Mouse (Mus musculus) left cerebral cortex, adult 8-10 months (tissue): ENCODE data around the gene Gramd1b. TPM values are rescaled to one million over a fixed set of nuclear protein-coding genes. Genes with fewer than 3 reads are reported as not detected.
A peak's percentile ranks its signal among the peaks of the same experiment; 100 is the strongest.

Source experiments
- DNase-seq, 2 experiments: peaks; one replicate each; pipeline ENCODE4 v3.0.0; 2022; ENCODE audit warnings: low spot score in 2 of 2
- total RNA-seq, 4 experiments: library from RNA; stranded (reverse); gene quantifications; 2 replicates each; pipeline ENCODE4 v1.2.4; 2022

Gramd1b gene
- total RNA-seq, 4 experiments from 2014 or later: 125 to 138 (median 137) TPM

DNA sequence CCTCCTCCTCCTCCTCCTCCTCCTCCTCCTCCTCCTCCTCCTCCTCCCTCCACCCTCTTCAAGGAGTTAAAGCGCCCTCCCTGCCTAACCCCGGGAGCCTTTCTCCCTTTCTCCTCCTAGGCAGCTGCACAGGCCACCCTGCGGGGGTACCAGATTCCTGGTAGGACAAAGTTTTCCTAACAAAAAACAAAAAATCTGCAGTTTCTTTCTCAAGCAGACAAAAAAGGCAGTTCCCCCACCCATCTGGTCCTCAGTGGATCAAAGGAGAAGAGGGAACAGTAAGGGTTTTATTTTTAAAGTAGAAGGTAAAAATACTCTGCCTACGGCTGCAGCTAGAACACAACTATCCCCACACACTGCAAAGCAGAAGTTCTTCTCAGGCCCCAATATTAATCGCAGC, 156.2 kb downstream of the Gramd1b start:
- no peak for DNase-seq

GRCm38 (mm10) chr9:40374533-40374971, 156.6 kb downstream of the Gramd1b start:
- DNase-seq: no peak

DNA sequence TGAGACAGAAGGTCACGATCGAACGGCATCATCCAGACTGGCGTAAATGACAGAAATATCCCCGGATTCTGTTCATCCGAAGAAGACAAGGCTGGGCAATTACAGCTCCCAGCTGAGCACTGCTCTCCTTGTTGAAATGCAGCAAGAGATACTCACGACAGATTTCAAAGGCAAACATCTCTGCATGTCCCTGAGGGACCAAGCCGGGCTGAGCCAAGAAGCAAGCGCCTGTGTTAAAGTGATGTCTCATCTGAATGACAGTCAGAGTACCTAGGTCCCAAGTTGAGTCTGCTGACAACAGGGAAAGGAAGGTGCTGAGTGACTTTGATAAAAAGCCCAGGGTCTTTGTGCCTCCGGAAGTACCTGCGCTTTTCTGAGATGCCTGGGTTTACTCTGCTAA, 157.1 kb downstream of the Gramd1b start:
- no peak for DNase-seq

DNA sequence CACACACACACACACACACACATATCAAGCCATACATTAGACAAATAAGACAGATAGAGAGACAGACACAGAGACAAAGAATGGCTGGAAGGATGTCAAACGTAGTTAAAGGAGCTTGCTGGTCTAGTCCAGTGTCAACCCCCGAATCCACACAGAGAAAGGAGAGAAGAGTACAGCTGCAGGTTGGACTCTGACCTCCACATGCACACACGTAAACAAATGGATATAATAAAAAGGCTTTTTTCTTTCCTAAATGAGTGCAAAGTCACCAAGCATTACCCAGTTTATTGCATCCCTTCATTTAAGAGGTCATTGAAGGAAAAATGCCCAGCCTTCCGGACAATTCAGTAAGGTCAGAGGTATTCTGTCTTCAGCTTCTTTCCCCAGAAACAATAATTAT, 161.0 kb downstream of the Gramd1b start:
- no peak for DNase-seq

GRCm38 (mm10) chr9:40366795-40367194, 164.4 kb downstream of the Gramd1b start:
- no peak for DNase-seq

DNA sequence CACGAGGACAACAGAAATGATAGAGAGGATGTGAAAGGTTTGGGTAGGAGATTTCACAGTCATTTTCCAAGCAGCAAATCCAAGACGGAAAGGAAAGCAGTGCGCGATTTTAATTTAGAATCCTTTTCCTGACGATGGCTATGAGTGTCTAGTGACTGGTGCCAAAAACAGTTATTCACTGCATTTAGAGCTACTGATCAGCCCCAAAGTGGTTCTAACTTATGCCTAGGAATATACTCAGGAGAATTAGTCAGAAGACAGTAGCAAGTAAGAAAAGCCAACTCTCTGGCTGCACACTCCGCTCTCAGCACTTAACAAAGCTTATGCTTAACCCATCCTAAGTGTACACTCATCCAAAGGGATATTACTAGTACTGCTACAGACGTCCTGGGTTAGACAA, 166.9 kb downstream of the Gramd1b start:
- DNase-seq: no peak

- DNase-seq: no peak
Measured at GRCm38 (mm10) chr9:40361970-40362369, 169.2 kb downstream of the Gramd1b start.

DNA sequence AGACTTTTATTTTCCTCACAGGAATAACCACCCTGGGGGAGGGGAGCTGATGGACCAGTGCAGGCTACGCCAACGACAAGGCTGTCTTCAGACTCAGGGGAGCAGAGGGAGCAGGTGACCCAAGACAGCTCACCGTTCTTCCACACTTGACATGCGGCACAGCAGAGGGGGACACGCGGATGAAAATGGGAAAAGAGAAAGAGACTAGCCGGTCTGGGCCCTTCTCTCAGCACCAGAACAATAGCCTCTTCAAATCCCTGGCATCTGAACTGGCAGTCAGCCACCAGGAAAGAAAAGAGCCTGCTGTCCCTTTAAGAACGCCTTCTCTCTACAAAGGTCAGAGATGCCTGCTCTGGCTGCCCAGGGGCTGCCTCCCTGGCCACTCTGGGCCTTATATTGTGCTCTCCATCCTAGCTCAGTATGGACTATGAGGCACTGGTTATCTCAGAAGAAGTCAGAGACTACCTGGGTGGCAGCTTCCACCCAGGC, 172.7 kb downstream of the Gramd1b start:
- DNase-seq: no peak

GRCm38 (mm10) chr9:40356768-40357446, 174.3 kb downstream of the Gramd1b start:
- no peak for DNase-seq

DNA sequence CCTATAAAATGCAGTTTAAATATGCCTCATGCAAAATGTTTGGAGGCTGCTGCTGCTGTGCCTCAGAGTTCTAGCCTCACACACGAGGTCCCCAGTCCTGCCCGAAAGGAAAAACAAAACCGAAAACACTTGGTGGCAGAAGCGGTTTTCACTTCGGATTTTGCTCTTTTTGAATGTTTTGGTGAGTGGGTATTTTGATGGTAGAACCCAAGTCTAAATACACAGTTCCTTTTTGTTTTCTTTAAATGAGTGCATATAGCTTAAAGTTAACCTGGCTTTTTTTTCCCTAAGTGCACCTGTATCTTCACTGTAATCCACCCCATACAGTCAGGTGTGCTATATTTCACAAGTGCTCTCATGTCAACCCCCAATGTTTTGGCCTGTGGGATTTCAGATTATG, 174.8 kb downstream of the Gramd1b start:
- no peak for DNase-seq

- DNase-seq: no peak
Measured at GRCm38 (mm10) chr9:40355406-40355805, 175.8 kb downstream of the Gramd1b start.

GRCm38 (mm10) chr9:40353596-40353995, 177.6 kb downstream of the Gramd1b start:
- no peak for DNase-seq

- DNase-seq: peak in 1 of 2 experiments; percentile 67
Measured at GRCm38 (mm10) chr9:40350640-40351039, 180.5 kb downstream of the Gramd1b start.

- DNase-seq: no peak
Measured at GRCm38 (mm10) chr9:40350052-40350451, 181.1 kb downstream of the Gramd1b start.

DNA sequence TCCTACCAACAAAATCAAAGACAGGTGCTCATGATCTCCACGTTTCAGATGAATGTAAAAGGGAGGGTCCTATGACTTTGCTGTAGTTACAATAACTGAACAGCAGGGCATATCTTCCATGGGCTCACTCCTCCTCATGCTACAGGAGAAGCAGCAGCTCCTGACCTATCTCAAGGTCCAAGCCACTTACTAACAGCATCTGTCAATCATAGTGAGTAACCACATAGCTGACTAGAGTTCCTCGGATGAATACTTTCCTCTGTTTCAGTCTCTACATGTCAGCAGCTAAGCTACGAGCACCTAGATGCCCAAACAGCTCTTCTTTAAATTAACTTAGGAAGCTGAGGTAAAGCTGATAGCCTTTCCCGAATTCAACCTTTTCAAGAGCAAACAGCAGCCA, 181.6 kb downstream of the Gramd1b start:
- no peak for DNase-seq

DNA sequence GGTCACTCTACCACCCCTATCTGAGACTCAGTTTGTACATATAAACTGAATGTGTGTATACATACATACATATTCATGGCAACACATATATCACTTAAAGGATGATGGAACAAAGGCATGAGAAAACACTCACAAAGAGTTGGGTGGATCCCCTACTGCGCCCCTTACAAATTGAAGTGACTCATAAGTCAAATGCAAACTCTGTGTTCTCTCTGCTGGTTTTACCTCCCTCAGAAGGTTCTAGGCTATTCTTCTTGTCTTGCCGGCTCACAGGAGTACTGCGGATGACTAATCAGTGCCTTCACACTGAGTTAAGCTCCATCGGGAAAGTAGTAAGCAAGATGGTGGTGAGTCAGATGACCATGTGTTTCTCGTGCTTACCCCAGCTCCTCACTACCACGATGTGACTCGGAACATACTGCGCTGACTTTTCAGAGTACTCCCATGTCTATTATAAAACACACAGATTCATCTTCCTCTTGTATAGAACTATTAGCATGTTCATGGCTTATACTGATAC, 182.4 kb downstream of the Gramd1b start:
- peak in 1 of 2 experiments; percentile 70 for DNase-seq

- peak in 1 of 2 experiments; percentile 84 for DNase-seq
Measured at GRCm38 (mm10) chr9:40346232-40346984, 184.8 kb downstream of the Gramd1b start.

- no peak for DNase-seq
Measured at GRCm38 (mm10) chr9:40345493-40346231, 185.5 kb downstream of the Gramd1b start.

DNA sequence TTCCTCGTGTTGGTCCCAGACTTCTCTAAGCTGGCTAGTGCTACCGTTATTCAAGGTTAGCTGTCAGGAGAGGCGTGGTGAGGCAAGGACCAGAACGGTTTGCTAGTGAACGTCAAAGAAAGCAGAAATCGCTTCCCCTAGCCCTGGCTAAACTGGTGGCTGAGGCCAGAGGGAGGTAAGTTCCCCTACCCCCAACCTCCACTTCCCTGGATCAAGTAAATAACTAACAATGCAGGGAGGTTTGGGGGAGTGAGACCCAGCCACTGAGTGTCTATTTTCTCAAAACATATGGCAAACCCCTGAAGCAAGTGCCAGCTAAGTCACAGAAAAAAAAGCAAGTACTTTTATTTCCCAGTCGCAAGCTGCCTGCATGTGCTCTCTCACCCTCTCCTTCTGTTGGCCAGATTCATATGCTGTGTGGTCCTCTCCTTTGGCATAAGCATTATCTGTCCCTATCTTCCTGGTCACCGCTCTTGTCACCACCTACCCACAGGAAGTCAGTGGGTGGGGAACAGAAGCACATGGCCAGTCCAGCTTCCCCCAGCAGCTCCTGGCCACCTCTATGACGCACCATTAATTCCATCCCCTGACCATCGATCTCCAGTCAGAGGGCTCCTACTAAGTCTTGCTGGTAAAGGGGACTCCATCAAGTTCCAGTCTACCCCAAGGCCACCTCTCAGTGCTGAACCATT, 186.2 kb downstream of the Gramd1b start:
- peak in 1 of 2 experiments; percentile 65 for DNase-seq

- DNase-seq: peak in 1 of 2 experiments; percentile 79
Measured at GRCm38 (mm10) chr9:40343828-40344227, 187.4 kb downstream of the Gramd1b start.

DNA sequence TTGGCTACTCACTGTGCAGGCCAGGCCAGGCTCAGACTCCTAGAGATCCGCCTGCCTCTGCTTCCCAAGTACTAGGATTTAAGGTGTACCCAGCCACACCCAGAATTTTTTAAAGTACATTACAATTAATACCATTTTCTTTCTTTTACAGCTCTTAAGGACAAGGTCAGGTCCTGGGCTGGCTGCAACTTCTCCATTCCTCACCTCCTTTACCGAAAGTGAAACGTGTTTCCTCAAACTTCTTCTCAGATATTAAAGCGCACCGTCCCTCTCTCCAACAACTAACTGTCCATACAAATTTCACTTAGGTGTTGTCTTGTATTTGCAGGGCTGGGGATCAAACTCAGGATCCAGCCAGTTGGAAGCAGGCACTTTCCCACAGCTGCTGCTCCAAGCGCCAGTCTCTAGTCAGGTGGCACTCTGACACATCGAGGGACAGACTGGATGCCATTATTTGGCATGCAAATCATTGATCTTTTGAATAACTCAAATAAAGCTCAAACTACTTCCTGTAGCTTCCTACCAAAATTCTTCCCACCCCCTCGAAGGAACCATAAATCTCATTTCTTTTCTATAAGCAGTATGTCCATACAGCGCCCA, 188.0 kb downstream of the Gramd1b start:
- DNase-seq: no peak
